Mouse (Mus musculus) small intestine, adult 2 months (tissue): Measurements from ENCODE around the gene Sprr2d. TPM values are rescaled to one million over a fixed set of nuclear protein-coding genes. Genes with fewer than 3 reads are reported as not detected.

Experiments used
- H3K27ac ChIP-seq: fragments of 200-500 bp; 2 replicates; pipeline ENCODE4 v1.5.1; 2012; ENCODE audit warnings: low read depth, low read length, control low read depth, inconsistent platforms; ENCODE audit not compliant: insufficient read depth
- H3K27me3 ChIP-seq: fragments of 200-500 bp; 2 replicates; pipeline ENCODE4 v1.6.1; 2012; ENCODE audit warnings: mild to moderate bottlenecking, moderate library complexity, low read length, inconsistent platforms; ENCODE audit not compliant: control insufficient read depth, insufficient read depth
- H3K36me3 ChIP-seq: fragments of 200-500 bp; 2 replicates; pipeline ENCODE4 v1.6.1; 2012; ENCODE audit warnings: mild to moderate bottlenecking, low read length, control low read depth, inconsistent platforms; ENCODE audit not compliant: control insufficient read depth, insufficient read depth
- H3K4me1 ChIP-seq: fragments of 200-500 bp; 2 replicates; pipeline ENCODE4 v1.6.1; 2012; ENCODE audit warnings: low read length, inconsistent platforms, mixed read lengths; ENCODE audit not compliant: control insufficient read depth, insufficient read depth, insufficient read length
- H3K4me3 ChIP-seq: fragments of 200-500 bp; 2 replicates; pipeline ENCODE4 v1.5.1; 2012; ENCODE audit warnings: low read depth, mild to moderate bottlenecking, control low read depth, inconsistent platforms, low read length, moderate library complexity
- CTCF ChIP-seq: fragments of 200-500 bp; IDR thresholded peaks from 2 replicates; pipeline ENCODE4 v1.5.1; 2012; ENCODE audit warnings: low read depth, mild to moderate bottlenecking, control low read depth, inconsistent platforms, low read length, moderate library complexity, mixed read lengths; ENCODE audit not compliant: insufficient replicate concordance, insufficient read length; ENCODE audit errors: extremely low read depth
- POLR2A ChIP-seq: fragments of 200-500 bp; IDR thresholded peaks from 2 replicates; pipeline ENCODE4 v1.6.1; 2012; ENCODE audit warnings: low read depth, mild to moderate bottlenecking, control low read depth, inconsistent platforms, low read length, moderate library complexity
- WGBS: fragments of 180-500 bp; shearing (Covaris S2); methylation state at CpG from one replicate; pipeline ENCODE4 v1.1.7; 2018; 5-methylcytosine and 5-hydroxymethylcytosine counted together
- polyA plus RNA-seq: library from polyadenylated mRNA; depleted of rRNA; stranded (reverse); fragments of >200 nt; gene quantifications from 2 replicates; pipeline ENCODE4 v1.2.3, GENCODE M21; 2012; rRNA removed

Sprr2d gene
- not detected in 2 replicates for polyA plus RNA-seq

- H3K27me3 ChIP-seq = no peaks in the 10 kb centered on the region
- 93% methylated on average over 5 of the region's 5 CpGs for WGBS
- no peak for TF ChIP-seq CTCF
- TF ChIP-seq POLR2A = no peak
- no peak within 1 kb of the TSS for H3K27ac ChIP-seq
- no peaks in the 10 kb centered on the region for H3K4me1 ChIP-seq
- no peak within 1 kb of the TSS for H3K4me3 ChIP-seq
- no peaks in the 10 kb centered on the region for H3K36me3 ChIP-seq
Observed at GRCm38 (mm10) chr3:92338840-92339239, at the start of gene Sprr2d. Gene Sprr2d, plus strand, starts transcription at chr3:92339140.

GRCm38 (mm10) chr3:92307406-92307805 lies 31.5 kb upstream of the Sprr2d start:
- H3K4me3 ChIP-seq = no peak overlapping the region
- no peak overlapping the region for H3K27ac ChIP-seq
- H3K27me3 ChIP-seq = no peaks in the 10 kb centered on the region
- WGBS = 84% methylated on average over 1 of the region's 1 CpGs
- H3K4me1 ChIP-seq = no peaks in the 10 kb centered on the region
- no peak for TF ChIP-seq POLR2A
- TF ChIP-seq CTCF = no peak
- H3K36me3 ChIP-seq = no peaks in the 10 kb centered on the region

GRCm38 (mm10) chr3:92316320-92316719 lies 22.6 kb upstream of the Sprr2d start, which contains the start of gene Sprr2b:
Gene Sprr2b, plus strand, starts transcription at chr3:92316620.
- Histone ChIP-seq H3K4me1 (no peaks in the 10 kb centered on the region), H3K27ac (no peak within 1 kb of the TSS), H3K27me3 (no peaks in the 10 kb centered on the region), H3K4me3 (no peak within 1 kb of the TSS), H3K36me3 (no peaks in the 10 kb centered on the region)
- 78% methylated on average over 2 of the region's 2 CpGs for WGBS
- TF ChIP-seq POLR2A (no peak), CTCF (no peak)

- TF ChIP-seq CTCF (no peak), POLR2A (no peak)
- WGBS = 74% methylated on average over 2 of the region's 2 CpGs
- no peaks in the 10 kb centered on the region for H3K4me1 ChIP-seq
- no peaks in the 10 kb centered on the region for H3K36me3 ChIP-seq
- H3K4me3 ChIP-seq = no peak overlapping the region
- H3K27ac ChIP-seq = no peak overlapping the region
- H3K27me3 ChIP-seq = no peaks in the 10 kb centered on the region
Observed at GRCm38 (mm10) chr3:92317384-92317783, 21.6 kb upstream of the Sprr2d start.

GRCm38 (mm10) chr3:92336278-92336677 lies 2.7 kb upstream of the Sprr2d start:
- no peak for TF ChIP-seq POLR2A
- TF ChIP-seq CTCF = no peak
- Histone ChIP-seq H3K27ac (no peak overlapping the region), H3K4me3 (no peak overlapping the region), H3K36me3 (no peaks in the 10 kb centered on the region), H3K27me3 (no peaks in the 10 kb centered on the region), H3K4me1 (no peaks in the 10 kb centered on the region)
- WGBS = 17% methylated on average over 1 of the region's 1 CpGs

- no peak for TF ChIP-seq CTCF
- no peak for TF ChIP-seq POLR2A
- H3K4me1 ChIP-seq = no peaks in the 10 kb centered on the region
- no peak within 1 kb of the TSS for H3K4me3 ChIP-seq
- WGBS = 82% methylated on average over 2 of the region's 2 CpGs
- no peaks in the 10 kb centered on the region for H3K27me3 ChIP-seq
- H3K27ac ChIP-seq = no peak within 1 kb of the TSS
- no peaks in the 10 kb centered on the region for H3K36me3 ChIP-seq
Observed at GRCm38 (mm10) chr3:92351843-92352242, 12.9 kb downstream of the Sprr2d start, which contains the start of gene Sprr2e. Gene Sprr2e, plus strand, starts transcription at chr3:92352143.

GRCm38 (mm10) chr3:92361619-92362018 lies 22.7 kb downstream of the Sprr2d start:
- H3K27ac ChIP-seq = no peak overlapping the region
- no peaks in the 10 kb centered on the region for H3K36me3 ChIP-seq
- H3K4me1 ChIP-seq = no peaks in the 10 kb centered on the region
- no peaks in the 10 kb centered on the region for H3K27me3 ChIP-seq
- no peak for TF ChIP-seq CTCF
- TF ChIP-seq POLR2A = no peak
- H3K4me3 ChIP-seq = no peak overlapping the region

GRCm38 (mm10) chr3:92364887-92365286 lies 25.9 kb downstream of the Sprr2d start, which contains the start of gene Sprr2f:
Gene Sprr2f, plus strand, starts transcription at chr3:92365187.
- no peaks in the 10 kb centered on the region for H3K36me3 ChIP-seq
- no peak within 1 kb of the TSS for H3K27ac ChIP-seq
- no peak within 1 kb of the TSS for H3K4me3 ChIP-seq
- TF ChIP-seq POLR2A (no peak), CTCF (no peak)
- H3K27me3 ChIP-seq = no peaks in the 10 kb centered on the region
- WGBS = 58% methylated on average over 3 of the region's 3 CpGs
- H3K4me1 ChIP-seq = no peaks in the 10 kb centered on the region
